Mouse (Mus musculus): Measurements from ENCODE around the gene Has1. TPM values are rescaled to one million over a fixed set of nuclear protein-coding genes. Genes with fewer than 3 reads are reported as not detected.

Gene Has1
- polyA plus RNA-seq, 1 experiment from 2014 or later: 1.6 TPM

- Histone ChIP-seq H3K9me3 (no peaks in the 10 kb centered on the region), H3K9ac (peak within 1 kb of the TSS; percentile 72), H3K27ac (peak within 1 kb of the TSS; percentile 99), H3K4me2 (peak within 1 kb of the TSS; percentile 71), H3K4me1 (peaks cover 29% of the 10 kb centered on the region), H3K36me3 (peaks cover 15% of the 10 kb centered on the region; the same call in 1 of the 2 replicates), H3K27me3 (no peaks in the 10 kb centered on the region), H3K4me3 (peak within 1 kb of the TSS; percentile 81)
- ATAC-seq (ENCODE audit: insufficient number of reproducible peaks, low FRiP score, low TSS enrichment, low read depth): peak; percentile 87
- 1% methylated on average over 38 of the region's 42 CpGs for WGBS
Measured at GRCm38 (mm10) chr17:17826751-17827657, 28.0 kb downstream of the Has1 start, which contains the start of gene Spaca6. Gene Spaca6, plus strand, starts transcription at chr17:17827158.

DNA sequence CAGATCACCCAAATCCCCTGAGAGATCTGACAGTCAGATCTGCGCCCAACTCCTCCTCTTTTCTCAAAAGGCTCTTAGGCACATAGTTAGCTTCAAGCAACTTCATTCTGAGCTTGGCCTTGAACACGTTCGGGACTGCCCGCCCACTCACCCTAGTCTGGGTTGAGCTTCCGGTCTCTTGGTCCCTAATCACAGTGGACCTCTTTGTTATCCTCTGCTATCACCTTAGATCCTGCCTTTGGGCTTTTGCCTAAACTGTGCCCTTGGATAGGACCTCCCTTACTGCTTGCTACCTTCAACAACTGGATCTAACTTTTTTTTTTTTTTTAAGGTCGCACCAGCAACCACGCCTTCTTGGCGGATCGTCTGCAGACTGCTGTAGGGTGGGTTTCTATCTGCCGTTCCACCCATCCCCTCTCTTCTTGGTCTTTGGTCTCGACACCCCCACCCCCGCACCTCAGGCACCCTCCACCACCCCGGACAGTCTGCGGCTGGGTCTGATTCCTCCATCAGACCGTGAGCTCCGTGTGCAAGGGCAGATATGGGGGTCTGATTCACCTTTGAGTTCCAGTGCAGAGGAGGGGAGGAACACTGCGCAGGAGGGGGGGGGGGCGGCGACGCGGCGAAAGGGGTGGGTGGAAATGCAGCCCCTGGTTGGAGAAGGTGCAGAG is 28.9 kb downstream of the Has1 start:
- Histone ChIP-seq H3K9ac (peak overlapping the region; percentile 72), H3K4me1 (peaks cover 19% of the 10 kb centered on the region), H3K27ac (peak overlapping the region; percentile 99), H3K36me3 (0 out of 2 replicates have a peak, but pooled peaks cover 7% of the 10 kb centered on the region), H3K4me2 (peak overlapping the region; percentile 71), H3K9me3 (no peaks in the 10 kb centered on the region), H3K4me3 (peak overlapping the region; percentile 81), H3K27me3 (no peaks in the 10 kb centered on the region)
- WGBS: 2% methylated on average over 17 of the region's 22 CpGs
- peak; percentile 22; the same call in 1 of the 2 replicates for ATAC-seq (ENCODE audit: insufficient number of reproducible peaks, low FRiP score, low TSS enrichment, low read depth)

DNA sequence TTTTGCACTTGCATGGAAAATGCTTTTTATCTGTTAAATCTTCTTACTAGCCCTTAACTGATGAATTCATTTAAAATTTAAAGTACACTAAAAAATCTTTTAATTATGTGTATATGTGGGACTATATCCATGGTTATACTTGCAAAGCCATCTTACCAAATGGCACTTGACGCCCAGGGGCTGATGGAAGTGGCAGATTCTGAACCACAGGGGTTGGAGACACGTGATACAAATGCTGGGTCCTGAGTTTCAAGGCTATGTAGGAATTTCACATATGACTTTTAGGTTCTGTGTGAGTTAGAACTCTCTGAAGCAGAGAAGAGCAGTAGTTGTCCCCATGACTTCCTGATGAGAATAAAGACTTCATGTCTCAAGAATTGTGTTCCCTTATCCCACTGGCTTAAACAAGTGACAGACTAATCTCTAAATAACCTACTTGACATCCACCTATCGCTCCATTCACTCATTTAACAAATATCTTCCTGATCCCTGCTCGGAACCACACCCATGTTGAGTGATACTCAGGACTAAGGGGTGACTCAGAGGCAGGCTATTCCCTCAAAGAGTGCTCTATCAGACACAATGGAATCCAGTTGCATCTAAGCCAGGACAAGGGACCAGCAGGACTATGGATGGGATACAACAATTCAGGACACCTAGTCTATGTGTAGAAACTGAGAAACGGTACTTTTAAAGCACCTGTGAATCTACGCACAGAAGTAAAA is 31.2 kb downstream of the Has1 start:
- 0 out of 2 replicates have a peak, but pooled peaks cover 5% of the 10 kb centered on the region for H3K4me1 ChIP-seq
- H3K4me2 ChIP-seq: no peak overlapping the region
- H3K36me3 ChIP-seq: no peaks in the 10 kb centered on the region
- ATAC-seq (ENCODE audit: insufficient number of reproducible peaks, low FRiP score, low TSS enrichment, low read depth): no peak
- 79% methylated on average over 6 of the region's 6 CpGs for WGBS
- H3K4me3 ChIP-seq: no peak overlapping the region
- no peaks in the 10 kb centered on the region for H3K9me3 ChIP-seq
- H3K27ac ChIP-seq: no peak overlapping the region
- no peaks in the 10 kb centered on the region for H3K27me3 ChIP-seq
- no peak overlapping the region for H3K9ac ChIP-seq

- no peaks in the 10 kb centered on the region for H3K36me3 ChIP-seq
- no peaks in the 10 kb centered on the region for H3K9me3 ChIP-seq
- no peak overlapping the region for H3K27ac ChIP-seq
- H3K4me2 ChIP-seq: no peak overlapping the region
- H3K9ac ChIP-seq: no peak overlapping the region
- WGBS: 65% methylated on average over 2 of the region's 2 CpGs
- H3K27me3 ChIP-seq: no peaks in the 10 kb centered on the region
- ATAC-seq (ENCODE audit: insufficient number of reproducible peaks, low FRiP score, low TSS enrichment, low read depth): no peak
- no peak overlapping the region for H3K4me3 ChIP-seq
- H3K4me1 ChIP-seq: no peaks in the 10 kb centered on the region
Measured at GRCm38 (mm10) chr17:17795527-17795926, 59.5 kb downstream of the Has1 start.

MicroRNAs encoded within 50 kb of the gene (microRNA counts, 519-probe panel; counts per million panel counts)
- microRNA mmu-let-7e (4,342 counts per million, percentile 95 among the panel's probes with 10 or more counts), microRNA mmu-miR-125a-3p (2,716 counts per million, percentile 59 among the panel's probes with 10 or more counts), microRNA mmu-miR-125a-5p (4,464 counts per million, percentile 97 among the panel's probes with 10 or more counts), microRNA mmu-miR-99b (3,695 counts per million, percentile 85 among the panel's probes with 10 or more counts)

Small RNAs within 50 kb of the gene (microRNA-seq; reads per million reads assigned to microRNA genes)
- gene Gm25927 (not detected), gene Mir125a (5,502 reads per million, percentile 91 among the genes with 10 or more reads in this experiment), gene Mir99b (19,181 reads per million, percentile 96 among the genes with 10 or more reads in this experiment), gene Mirlet7e (not detected)

Other genes with a start within 250 kb of the Has1 start
- 9.7 and 10.8 TPM in 2 replicates for gene Lnpep, start 230.2 kb downstream of the Has1 start, polyA plus RNA-seq (2015; fragmentation: Nextera tagmentation; extraction: Ambion mirVana)
- not detected in 2 replicates for gene Vmn2r90, start 151.5 kb downstream of the Has1 start, polyA plus RNA-seq (2015; fragmentation: Nextera tagmentation; extraction: Ambion mirVana)
- 25.3 and 36.6 TPM in 2 replicates for gene Spaca6, start 28.0 kb downstream of the Has1 start, polyA plus RNA-seq (2015; fragmentation: Nextera tagmentation; extraction: Ambion mirVana)
- gene Fpr1, start 28.7 kb upstream of the Has1 start, polyA plus RNA-seq (2015; fragmentation: Nextera tagmentation; extraction: Ambion mirVana): 0.33 and 0.91 TPM in 2 replicates
- gene Fpr2, start 32.6 kb upstream of the Has1 start, polyA plus RNA-seq (2015; fragmentation: Nextera tagmentation; extraction: Ambion mirVana): 0.38 and 0.52 TPM in 2 replicates
- gene Fpr3, start 32.6 kb upstream of the Has1 start, polyA plus RNA-seq (2015; fragmentation: Nextera tagmentation; extraction: Ambion mirVana): not detected in 2 replicates
- gene Fpr-rs4, start 166.5 kb upstream of the Has1 start, polyA plus RNA-seq (2015; fragmentation: Nextera tagmentation; extraction: Ambion mirVana): not detected in 2 replicates
- gene Vmn2r124, start 194.2 kb upstream of the Has1 start, polyA plus RNA-seq (2015; fragmentation: Nextera tagmentation; extraction: Ambion mirVana): not detected in 2 replicates
- gene Vmn2r91, start 229.8 kb upstream of the Has1 start, polyA plus RNA-seq (2015; fragmentation: Nextera tagmentation; extraction: Ambion mirVana): not detected in 2 replicates